Mouse (Mus musculus): ENCODE measurements around the gene Tnrc6b. TPM values are rescaled to one million over a fixed set of nuclear protein-coding genes. Genes with fewer than 3 reads are reported as not detected.
A peak's percentile ranks its signal among the peaks of the same experiment; 100 is the strongest.

Gene Tnrc6b
- polyA plus RNA-seq, 1 experiment from 2014 or later = 36.8 TPM

GRCm38 (mm10) chr15:80764666-80765065 lies 53.6 kb downstream of the Tnrc6b start:
- Histone ChIP-seq H3K4me3 (no peak overlapping the region), H3K4me1 (replicated peaks) (no peaks in the 10 kb centered on the region), H3K36me3 (peaks cover 3% of the 10 kb centered on the region; the same call in 1 of the 2 replicates), H3K4me2 (no peak overlapping the region), H3K27me3 (replicated peaks) (no peaks in the 10 kb centered on the region), H3K9ac (no peak overlapping the region), H3K9me3 (replicated peaks) (no peaks in the 10 kb centered on the region), H3K27ac (ENCODE audit: poor library complexity, severe bottlenecking) (no peak overlapping the region)
- 87% methylated on average over 6 of the region's 6 CpGs for WGBS
- ATAC-seq (ENCODE audit: insufficient number of reproducible peaks, low FRiP score) = no peak

- WGBS = 86% methylated on average over 2 of the region's 2 CpGs
- no peaks in the 10 kb centered on the region for H3K27me3 ChIP-seq (replicated peaks)
- ATAC-seq (ENCODE audit: insufficient number of reproducible peaks, low FRiP score) = no peak
These were observed 54.3 kb downstream of the Tnrc6b start for GRCm38 (mm10) chr15:80765381-80765780.

GRCm38 (mm10) chr15:80768216-80768615 lies 57.1 kb downstream of the Tnrc6b start:
- WGBS = 88% methylated on average over 3 of the region's 3 CpGs
- Histone ChIP-seq H3K27me3 (replicated peaks) (no peaks in the 10 kb centered on the region), H3K36me3 (no peaks in the 10 kb centered on the region), H3K27ac (ENCODE audit: poor library complexity, severe bottlenecking) (no peak overlapping the region), H3K9ac (no peak overlapping the region), H3K4me2 (no peak overlapping the region), H3K9me3 (replicated peaks) (no peaks in the 10 kb centered on the region), H3K4me3 (no peak overlapping the region), H3K4me1 (replicated peaks) (no peaks in the 10 kb centered on the region)
- ATAC-seq (ENCODE audit: insufficient number of reproducible peaks, low FRiP score) = no peak

More at GRCm38 (mm10) chr15:80765381-80765780, 54.3 kb downstream of the Tnrc6b start:
- Histone ChIP-seq H3K4me3 (no peak overlapping the region), H3K4me2 (no peak overlapping the region), H3K36me3 (peaks cover 3% of the 10 kb centered on the region; the same call in 1 of the 2 replicates), H3K9ac (no peak overlapping the region), H3K9me3 (replicated peaks) (no peaks in the 10 kb centered on the region), H3K27ac (ENCODE audit: poor library complexity, severe bottlenecking) (no peak overlapping the region), H3K4me1 (replicated peaks) (no peaks in the 10 kb centered on the region)

- Histone ChIP-seq H3K27ac (ENCODE audit: poor library complexity, severe bottlenecking) (no peak overlapping the region), H3K36me3 (no peaks in the 10 kb centered on the region), H3K4me2 (no peak overlapping the region), H3K4me3 (no peak overlapping the region), H3K4me1 (replicated peaks) (no peaks in the 10 kb centered on the region), H3K9me3 (replicated peaks) (no peaks in the 10 kb centered on the region), H3K9ac (no peak overlapping the region), H3K27me3 (replicated peaks) (no peaks in the 10 kb centered on the region)
- ATAC-seq (ENCODE audit: insufficient number of reproducible peaks, low FRiP score) = peak; percentile 77
- WGBS = 7% methylated on average over 1 of the region's 1 CpGs
These were observed 60.9 kb downstream of the Tnrc6b start for GRCm38 (mm10) chr15:80771926-80772441.

GRCm38 (mm10) chr15:80774666-80775065 lies 63.6 kb downstream of the Tnrc6b start:
- Histone ChIP-seq H3K9me3 (replicated peaks) (no peaks in the 10 kb centered on the region), H3K36me3 (no peaks in the 10 kb centered on the region), H3K9ac (no peak overlapping the region), H3K4me3 (no peak overlapping the region), H3K27ac (ENCODE audit: poor library complexity, severe bottlenecking) (no peak overlapping the region), H3K4me1 (replicated peaks) (no peaks in the 10 kb centered on the region), H3K4me2 (no peak overlapping the region), H3K27me3 (replicated peaks) (no peaks in the 10 kb centered on the region)
- 89% methylated on average over 1 of the region's 1 CpGs for WGBS
- no peak for ATAC-seq (ENCODE audit: insufficient number of reproducible peaks, low FRiP score)

GRCm38 (mm10) chr15:80779006-80779405 lies 67.9 kb downstream of the Tnrc6b start:
- Histone ChIP-seq H3K9ac (no peak overlapping the region), H3K27ac (ENCODE audit: poor library complexity, severe bottlenecking) (no peak overlapping the region), H3K9me3 (replicated peaks) (no peaks in the 10 kb centered on the region), H3K4me3 (no peak overlapping the region), H3K4me1 (replicated peaks) (no peaks in the 10 kb centered on the region), H3K36me3 (no peaks in the 10 kb centered on the region), H3K27me3 (replicated peaks) (no peaks in the 10 kb centered on the region), H3K4me2 (no peak overlapping the region)
- no peak for ATAC-seq (ENCODE audit: insufficient number of reproducible peaks, low FRiP score)
- 80% methylated on average over 3 of the region's 3 CpGs for WGBS

GRCm38 (mm10) chr15:80780154-80780751 lies 69.1 kb downstream of the Tnrc6b start:
- no peak overlapping the region for H3K4me3 ChIP-seq
- H3K9ac ChIP-seq = no peak overlapping the region
- H3K36me3 ChIP-seq = no peaks in the 10 kb centered on the region
- no peak overlapping the region for H3K27ac ChIP-seq (ENCODE audit: poor library complexity, severe bottlenecking)
- peaks cover 10% of the 10 kb centered on the region; the same call in 1 of the 2 replicates for H3K4me1 ChIP-seq (replicated peaks)
- no peaks in the 10 kb centered on the region for H3K27me3 ChIP-seq (replicated peaks)
- no peaks in the 10 kb centered on the region for H3K9me3 ChIP-seq (replicated peaks)
- no peak overlapping the region for H3K4me2 ChIP-seq
- WGBS = 79% methylated on average over 5 of the region's 5 CpGs
- no peak for ATAC-seq (ENCODE audit: insufficient number of reproducible peaks, low FRiP score)

- Histone ChIP-seq H3K9ac (no peak overlapping the region), H3K27ac (ENCODE audit: poor library complexity, severe bottlenecking) (no peak overlapping the region), H3K9me3 (replicated peaks) (no peaks in the 10 kb centered on the region), H3K27me3 (replicated peaks) (no peaks in the 10 kb centered on the region), H3K4me2 (no peak overlapping the region), H3K4me3 (no peak overlapping the region), H3K36me3 (no peaks in the 10 kb centered on the region), H3K4me1 (replicated peaks) (peaks cover 10% of the 10 kb centered on the region; the same call in 1 of the 2 replicates)
- 86% methylated on average over 5 of the region's 5 CpGs for WGBS
- no peak for ATAC-seq (ENCODE audit: insufficient number of reproducible peaks, low FRiP score)
These were observed 70.2 kb downstream of the Tnrc6b start for GRCm38 (mm10) chr15:80781218-80781806.

- Histone ChIP-seq H3K27me3 (replicated peaks) (no peaks in the 10 kb centered on the region), H3K4me1 (replicated peaks) (peaks cover 10% of the 10 kb centered on the region; the same call in 1 of the 2 replicates), H3K4me3 (no peak overlapping the region), H3K4me2 (peak overlapping the region; percentile 41), H3K9ac (no peak overlapping the region; the same call in 1 of the 2 replicates), H3K36me3 (no peaks in the 10 kb centered on the region), H3K9me3 (replicated peaks) (no peaks in the 10 kb centered on the region), H3K27ac (ENCODE audit: poor library complexity, severe bottlenecking) (0 out of 2 replicates have a peak overlapping the region, but pooled peaks have one; percentile 0)
- peak; percentile 36; the same call in 1 of the 2 replicates for ATAC-seq (ENCODE audit: insufficient number of reproducible peaks, low FRiP score)
- WGBS = 36% methylated on average over 7 of the region's 7 CpGs
These were observed 73.4 kb downstream of the Tnrc6b start for GRCm38 (mm10) chr15:80784553-80784971.

- ATAC-seq (ENCODE audit: insufficient number of reproducible peaks, low FRiP score) = no peak
- peaks cover 10% of the 10 kb centered on the region; the same call in 1 of the 2 replicates for H3K4me1 ChIP-seq (replicated peaks)
- H3K9me3 ChIP-seq (replicated peaks) = no peaks in the 10 kb centered on the region
- no peak overlapping the region for H3K4me3 ChIP-seq
- H3K36me3 ChIP-seq = no peaks in the 10 kb centered on the region
- whole genome bisulfite sequencing = 77% methylated on average over 1 of the region's 1 CpGs
- H3K4me2 ChIP-seq = no peak overlapping the region
- H3K27me3 ChIP-seq (replicated peaks) = no peaks in the 10 kb centered on the region
- no peak overlapping the region for H3K9ac ChIP-seq
- H3K27ac ChIP-seq (ENCODE audit: poor library complexity, severe bottlenecking) = no peak overlapping the region
These were observed 74.6 kb downstream of the Tnrc6b start for GRCm38 (mm10) chr15:80785699-80786098.

GRCm38 (mm10) chr15:80787746-80788145 lies 76.6 kb downstream of the Tnrc6b start:
- no peaks in the 10 kb centered on the region for H3K27me3 ChIP-seq (replicated peaks)
- WGBS = 91% methylated on average over 4 of the region's 4 CpGs
- H3K4me2 ChIP-seq = no peak overlapping the region
- ATAC-seq (ENCODE audit: insufficient number of reproducible peaks, low FRiP score) = no peak
- H3K36me3 ChIP-seq = no peaks in the 10 kb centered on the region
- no peak overlapping the region for H3K9ac ChIP-seq
- H3K9me3 ChIP-seq (replicated peaks) = no peaks in the 10 kb centered on the region
- H3K4me3 ChIP-seq = no peak overlapping the region
- no peak overlapping the region for H3K27ac ChIP-seq (ENCODE audit: poor library complexity, severe bottlenecking)
- H3K4me1 ChIP-seq (replicated peaks) = peaks cover 10% of the 10 kb centered on the region; the same call in 1 of the 2 replicates
